Mouse (Mus musculus) cortical plate, adult 2 months (tissue): Measurements from ENCODE around the gene Uggt1.
A peak's percentile ranks its signal among the peaks of the same experiment; 100 is the strongest.

ENCODE experiments used
- CTCF ChIP-seq: fragments of 200-500 bp; IDR thresholded peaks from 2 replicates; pipeline ENCODE4 v1.5.1; 2011; ENCODE audit warnings: mild to moderate bottlenecking, control low read depth, low read length; ENCODE audit not compliant: insufficient read depth; ENCODE audit errors: extremely low read depth
- POLR2A ChIP-seq: fragments of 200-500 bp; IDR thresholded peaks from 2 replicates; pipeline ENCODE4 v1.6.1; 2011; ENCODE audit warnings: mild to moderate bottlenecking, low read length, control low read depth; ENCODE audit not compliant: insufficient read depth; ENCODE audit errors: extremely low read depth

DNA sequence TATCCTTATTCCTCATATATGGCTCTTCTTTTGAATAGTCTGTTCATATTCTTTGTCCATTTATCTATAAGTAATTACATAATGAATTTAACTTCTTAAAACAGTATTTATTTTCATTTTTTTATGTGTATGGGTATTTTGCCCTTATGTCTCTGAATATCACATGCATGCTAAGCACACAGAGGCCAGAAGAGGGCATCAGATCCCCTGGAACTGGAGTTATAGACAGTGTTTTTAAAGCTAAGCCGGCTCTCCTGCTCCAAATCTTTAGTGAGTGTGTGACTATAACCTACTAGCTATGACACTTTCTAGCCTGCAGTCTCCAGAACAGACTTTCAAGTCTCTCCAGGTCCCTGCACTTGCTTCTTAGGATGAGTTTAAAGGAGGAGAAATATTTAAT, 99.5 kb downstream of the Uggt1 start:
- TF ChIP-seq POLR2A: no peak
- peak; percentile 54 for TF ChIP-seq CTCF
